Mouse (Mus musculus) E14TG2a.4 (cell line): ENCODE data around the gene Psma4.

Experiments used
- CTCF ChIP-seq: conservative IDR thresholded peaks from 2 replicates; pipeline ENCODE4 v1.5.1; 2014; ENCODE audit warnings: low read length
- NANOG ChIP-seq: IDR thresholded peaks from 2 replicates; pipeline ENCODE4 v1.6.1; 2014; ENCODE audit warnings: borderline replicate concordance, low read length, mixed read lengths
- POU5F1 ChIP-seq: IDR thresholded peaks from 2 replicates; pipeline ENCODE4 v1.6.1; 2014; ENCODE audit warnings: low read length, borderline replicate concordance

DNA sequence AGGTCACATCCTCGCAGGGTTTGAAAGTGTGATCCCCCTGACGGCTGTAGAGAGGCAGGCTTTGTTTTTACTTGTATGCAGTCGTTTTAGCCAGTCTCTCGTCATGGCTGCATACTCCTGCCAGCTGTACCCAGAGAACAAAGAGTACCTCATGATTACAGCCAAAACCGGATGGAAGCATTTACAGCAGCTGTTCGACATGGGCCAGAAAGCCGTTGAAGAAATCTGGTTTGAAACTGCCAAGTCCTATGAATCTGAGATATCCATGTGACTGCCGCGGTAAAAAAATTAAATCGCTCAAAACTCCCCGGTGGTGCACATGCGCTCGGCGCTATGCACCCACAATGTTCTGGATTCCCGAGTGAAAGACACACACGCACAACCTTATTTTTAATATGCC is 4.3 kb upstream of the Psma4 start:
- no peak for TF ChIP-seq CTCF
- TF ChIP-seq POU5F1 = no peak
- no peak for TF ChIP-seq NANOG
